Mouse (Mus musculus) left cerebral cortex, adult 9 months (tissue): Measurements from ENCODE around the gene Ophn1.
A peak's percentile ranks its signal among the peaks of the same experiment; 100 is the strongest.

Experiments used
- DNase-seq, 2 experiments: peaks; one replicate each; pipeline ENCODE4 v3.0.0; 2022; ENCODE audit warnings: low spot score in 2 of 2

Gene Ophn1

DNA sequence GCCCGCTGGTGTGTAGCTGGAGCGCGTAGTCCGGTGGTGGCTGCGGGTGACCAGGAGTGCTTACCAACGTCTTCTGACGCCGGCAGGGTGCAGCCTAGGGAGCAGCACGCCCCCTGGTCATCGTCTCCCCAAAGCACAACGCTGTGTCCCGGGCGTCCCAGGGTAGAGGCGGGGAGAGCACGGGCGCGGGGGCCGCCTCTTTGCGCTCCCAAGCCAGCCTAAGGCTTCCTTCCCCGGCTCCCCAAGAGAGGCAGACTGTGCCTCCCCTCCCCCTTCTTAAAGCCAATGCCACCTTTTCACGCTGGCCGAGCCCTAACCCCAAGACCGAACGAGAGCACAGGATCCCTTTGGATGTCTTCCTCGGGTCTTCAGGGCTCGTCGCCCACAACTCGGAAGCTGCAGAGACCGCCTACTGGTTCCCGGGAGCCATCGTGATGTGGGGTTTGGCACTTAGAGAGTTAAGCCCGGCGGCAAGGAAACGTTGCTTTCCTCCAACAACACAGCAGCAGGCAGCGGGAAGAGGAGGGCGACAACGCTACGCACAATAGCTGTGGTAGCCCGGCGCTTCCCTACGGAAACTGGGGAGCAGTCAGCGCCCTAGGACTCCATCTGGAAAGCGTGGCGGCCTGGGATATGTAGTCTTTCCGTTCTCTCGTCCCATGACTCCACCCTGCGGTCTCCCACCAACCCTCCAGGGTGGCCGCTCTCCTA is at the start of gene Ophn1:
Gene Ophn1, minus strand, starts transcription at position 620 of the 711 bp plus-strand sequence.
- DNase-seq = peak; percentile 51 to 76

DNA sequence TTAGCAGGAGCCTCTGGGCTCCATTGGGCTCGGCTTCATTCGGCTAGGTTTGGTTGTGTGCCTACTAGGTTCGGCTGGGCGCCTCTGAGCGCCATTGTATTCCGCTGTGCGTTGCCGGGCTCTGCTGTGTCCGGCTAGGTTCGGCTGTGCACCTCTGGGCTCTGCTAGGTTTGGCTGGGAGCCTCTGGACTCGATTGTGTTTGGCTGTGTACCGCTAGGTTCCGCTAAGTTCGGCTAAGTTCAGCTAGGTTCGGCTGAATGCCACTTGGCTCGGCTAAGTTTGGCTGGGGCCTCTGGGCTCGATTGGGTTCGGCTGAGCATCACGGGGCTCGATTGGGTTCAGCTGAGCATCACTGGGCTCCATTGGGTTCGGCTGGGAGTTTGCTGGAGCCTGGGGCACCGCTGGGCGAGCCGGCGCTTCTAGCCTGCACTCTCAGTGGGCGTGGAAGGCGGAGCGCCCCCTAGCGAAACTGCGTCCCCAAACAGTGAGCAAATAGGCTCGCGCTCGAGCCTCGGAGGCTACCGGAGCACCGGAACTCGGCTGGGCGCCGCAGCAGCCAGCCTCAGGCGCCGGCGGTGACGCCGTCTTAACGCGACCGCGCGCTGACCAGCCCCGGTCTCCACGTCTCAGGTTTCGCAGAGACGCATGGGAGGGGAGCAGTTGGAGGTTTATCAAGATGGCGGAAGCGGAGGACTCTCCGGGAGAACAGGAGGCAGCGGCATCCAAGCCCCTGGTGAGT is 46.9 kb upstream of the Ophn1 start:
- DNase-seq = peak; percentile 86 to 93

DNA sequence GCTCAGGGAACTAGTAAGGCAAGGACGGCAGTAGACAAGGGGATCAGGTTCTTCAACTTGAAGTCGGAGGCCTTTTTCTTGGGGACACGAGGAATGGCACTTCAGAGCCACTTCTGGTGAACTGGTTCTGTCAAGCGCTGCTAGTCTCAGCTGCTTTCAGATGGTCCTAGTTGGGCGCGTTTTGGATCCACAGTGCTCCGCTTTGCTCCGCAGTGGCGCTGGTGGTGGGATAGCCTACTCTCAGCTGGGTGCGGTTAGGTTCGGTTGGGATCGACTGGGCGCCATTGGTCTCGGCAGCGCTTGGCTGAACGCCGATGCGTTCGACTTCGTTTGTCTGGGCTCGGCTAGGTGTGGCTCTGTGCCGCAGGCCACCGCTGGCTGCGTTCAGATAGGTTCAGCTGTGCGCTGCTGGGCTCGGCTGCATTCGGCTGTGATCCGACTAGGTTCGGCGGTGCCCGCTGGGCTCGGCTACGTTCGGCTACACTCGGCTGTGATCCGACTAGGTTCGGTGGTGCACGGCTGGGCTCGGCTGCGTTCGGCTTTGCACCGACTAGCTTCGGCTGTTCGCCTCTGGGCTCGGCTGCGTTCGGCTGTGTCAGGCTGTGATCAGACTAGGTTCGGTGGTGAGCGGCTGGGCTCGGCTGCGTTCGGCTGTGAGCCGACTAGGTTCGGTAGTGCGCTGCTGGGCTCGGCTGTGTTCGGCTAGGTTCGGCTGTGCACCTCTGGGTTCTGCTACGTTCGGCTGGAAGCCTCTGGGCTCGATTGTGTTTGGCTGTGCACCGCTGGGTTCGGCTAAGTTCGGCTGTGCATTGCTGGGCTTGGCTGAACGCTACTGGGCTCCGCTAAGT is 46.1 kb upstream of the Ophn1 start:
- DNase-seq = peak; percentile 98

DNA sequence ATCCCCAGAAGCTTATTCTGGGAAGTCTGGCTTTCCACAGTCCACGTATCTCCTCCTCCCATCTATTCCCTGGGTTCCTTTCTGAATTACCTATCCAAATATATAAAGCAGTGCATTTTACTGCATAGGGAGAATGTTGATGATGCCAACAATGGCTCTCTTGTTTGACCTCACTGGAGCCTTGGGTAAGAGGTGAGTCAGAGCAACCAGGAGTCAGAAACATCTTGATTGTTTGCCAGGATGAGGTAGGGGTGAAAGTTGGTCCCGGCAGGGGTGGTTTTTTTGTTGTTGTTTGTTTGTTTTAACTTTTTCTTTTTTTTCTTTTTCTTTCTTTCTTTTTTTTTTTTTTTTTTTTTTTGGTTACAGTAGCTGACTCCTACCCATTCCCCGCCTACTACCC is 45.3 kb upstream of the Ophn1 start, which contains the start of gene Yipf6:
Gene Yipf6, plus strand, starts transcription at position 216 of the 400 bp plus-strand sequence.
- DNase-seq = no peak

DNA sequence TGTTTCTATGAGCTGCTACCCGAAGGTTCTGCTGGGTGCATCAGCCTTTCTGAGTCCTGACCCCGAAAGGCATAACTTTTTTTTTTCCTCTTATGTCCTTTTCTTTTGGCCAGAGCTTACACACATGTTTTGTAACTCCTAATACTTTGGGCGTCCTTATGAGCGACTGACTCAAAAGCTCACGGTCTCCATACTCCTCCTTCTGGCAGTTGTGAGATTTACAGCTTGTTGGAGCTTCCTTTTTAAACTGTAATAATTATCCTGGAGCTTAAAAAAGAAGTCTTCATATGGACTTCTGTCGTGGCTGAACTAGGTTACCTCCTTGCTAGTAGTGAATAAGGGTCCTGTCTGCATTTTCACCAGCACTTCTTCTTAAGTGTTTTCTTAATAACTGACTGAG is 28.6 kb upstream of the Ophn1 start:
- DNase-seq = peak in 1 of 2 experiments; percentile 33

DNA sequence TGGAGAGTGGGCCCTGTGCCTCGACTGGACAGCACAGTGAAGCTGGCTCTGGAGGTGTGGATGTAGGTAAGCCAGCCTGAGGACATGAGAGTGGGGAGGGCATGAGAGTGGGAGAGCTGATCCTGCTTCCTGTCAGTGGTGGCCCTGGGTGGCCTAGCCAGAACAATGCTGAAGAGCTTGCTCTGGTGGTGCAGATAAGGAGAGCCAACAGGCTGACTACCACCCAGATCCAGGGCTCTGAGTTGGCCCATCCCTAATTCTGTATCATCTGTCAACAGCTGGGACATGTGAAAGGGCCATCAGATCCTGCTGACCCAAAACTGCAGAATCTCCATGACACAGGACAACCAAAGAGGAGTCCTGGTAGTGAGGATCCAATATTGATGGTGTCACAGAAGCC is 18.1 kb upstream of the Ophn1 start:
- DNase-seq = no peak

DNA sequence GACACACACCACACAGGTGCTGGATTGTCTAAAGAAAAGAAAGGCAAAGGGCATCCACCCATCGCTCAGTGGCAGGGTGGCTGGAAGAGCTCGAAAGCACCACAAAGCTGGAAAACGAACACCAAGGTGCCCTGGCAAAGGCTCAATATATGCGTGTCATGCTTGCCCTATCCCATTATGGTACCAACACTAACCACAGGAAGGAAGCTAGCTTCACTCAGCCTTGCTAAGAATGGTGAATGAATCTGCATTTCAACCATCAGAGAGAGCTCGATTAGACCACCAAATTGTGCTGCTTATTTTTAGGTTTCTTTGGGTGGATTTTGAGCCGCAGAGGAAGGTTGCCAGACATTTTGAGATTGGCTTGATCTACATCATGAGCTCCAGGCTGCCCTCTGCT is 13.4 kb upstream of the Ophn1 start:
- DNase-seq = no peak

DNA sequence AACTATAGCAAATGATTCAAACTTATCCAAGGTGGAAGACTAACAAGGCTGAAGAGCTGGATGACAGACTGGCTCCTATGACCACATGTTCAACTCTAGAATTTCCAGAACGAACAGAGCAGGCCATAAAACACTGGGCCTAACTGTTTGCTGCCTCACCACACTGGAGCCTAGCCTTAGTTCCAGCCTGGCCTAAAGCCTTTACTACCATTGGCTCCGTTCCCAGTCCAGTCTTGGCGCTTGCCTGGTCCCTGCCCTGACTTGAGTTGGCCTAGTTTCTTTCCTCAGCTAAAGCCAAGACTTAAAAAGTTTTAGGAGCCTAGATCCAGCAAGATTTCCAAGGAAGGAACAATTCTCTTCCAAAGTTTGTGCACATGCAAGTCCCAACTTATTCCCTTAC is 7.5 kb upstream of the Ophn1 start:
- no peak for DNase-seq

DNA sequence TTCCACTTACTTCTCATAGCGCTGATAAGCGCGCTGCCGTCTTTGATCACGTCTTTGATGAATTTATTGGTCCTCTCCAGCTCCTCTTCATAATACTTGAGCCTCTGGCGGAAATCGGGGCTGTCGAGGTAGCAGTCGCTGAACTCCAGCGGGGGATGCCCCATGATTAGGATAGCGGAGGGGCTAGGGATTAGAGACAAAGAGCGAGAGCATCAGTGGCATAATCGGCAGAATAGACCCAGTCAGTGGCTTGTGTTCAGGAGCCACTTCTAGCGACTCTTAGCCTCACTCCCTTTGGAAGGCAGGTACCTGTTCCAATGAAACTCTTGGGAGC is 786 bp downstream of the Ophn1 start:
- DNase-seq = no peak

DNA sequence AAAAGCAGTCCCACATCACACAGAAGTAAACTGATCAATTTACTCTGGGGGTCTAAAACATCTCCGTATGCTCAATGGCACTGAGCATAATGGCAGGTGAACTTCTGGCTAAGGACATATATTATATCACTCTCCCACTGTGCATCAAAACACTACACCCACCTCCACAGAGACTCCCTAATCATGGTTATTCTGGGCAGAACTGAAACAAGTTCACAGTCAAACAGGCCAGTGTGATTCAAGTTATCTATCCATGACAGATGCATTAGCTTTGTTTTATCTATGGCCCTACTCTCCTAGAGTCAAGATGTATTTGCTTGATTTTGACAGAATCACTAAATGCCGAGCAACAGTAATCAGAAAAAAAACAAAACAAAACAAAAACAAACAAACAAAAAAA is 8.8 kb downstream of the Ophn1 start:
- no peak for DNase-seq

DNA sequence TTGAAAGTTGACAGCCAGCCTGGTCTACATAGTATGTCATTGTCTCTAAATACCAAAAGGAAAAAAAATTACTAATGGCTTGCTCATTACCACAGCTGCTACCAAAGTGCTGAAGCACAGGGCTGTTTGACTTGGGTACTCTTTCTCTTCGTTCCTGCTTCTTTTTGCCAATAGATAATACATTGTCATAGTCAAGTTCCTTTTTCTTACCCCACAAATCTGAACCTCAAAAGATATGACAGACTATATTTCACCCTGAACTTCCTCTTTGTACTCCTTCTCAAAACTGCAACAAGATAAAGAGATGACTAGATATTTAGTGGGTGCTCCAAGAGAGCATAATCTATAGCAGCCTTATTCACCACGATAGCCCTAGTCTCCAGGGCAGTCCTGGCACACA is 9.7 kb downstream of the Ophn1 start:
- DNase-seq = no peak

DNA sequence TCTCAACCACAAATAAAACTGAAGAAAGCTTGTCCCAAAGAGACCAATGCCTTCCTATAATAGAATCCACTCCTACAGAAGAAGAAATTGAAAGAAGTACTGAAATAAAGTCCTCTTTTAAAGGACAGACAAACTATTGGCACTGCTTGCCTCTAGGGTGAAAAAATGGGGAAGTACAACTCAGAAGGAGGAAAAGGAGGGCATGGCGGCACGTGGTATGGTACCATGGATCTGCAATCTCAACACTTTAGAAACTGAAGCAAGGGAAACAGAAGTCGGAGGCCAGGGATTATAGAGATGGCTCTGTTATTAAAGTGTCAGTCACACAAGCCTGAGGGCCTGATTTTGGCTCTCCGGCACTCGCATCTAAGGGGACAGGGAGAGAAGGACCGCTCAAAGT is 10.5 kb downstream of the Ophn1 start:
- DNase-seq = no peak

DNA sequence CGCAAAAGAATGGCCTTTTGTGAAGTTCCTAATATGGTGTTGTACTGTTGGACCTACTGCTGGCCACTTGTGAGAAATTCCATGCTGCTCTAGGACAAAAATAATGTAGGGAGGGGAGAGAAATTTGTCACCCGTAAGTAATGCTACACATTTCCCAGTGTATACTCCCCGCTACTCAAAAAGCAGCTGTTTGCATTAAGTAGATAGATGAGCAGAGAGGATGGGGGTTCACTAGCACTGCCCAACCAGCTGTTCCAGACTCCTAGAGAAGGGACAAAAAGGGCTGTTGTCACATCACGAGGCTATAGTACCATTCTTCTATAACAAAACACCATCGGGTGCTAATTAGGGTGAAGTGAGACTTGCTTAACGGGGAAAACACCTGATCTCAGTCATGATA is 15.7 kb downstream of the Ophn1 start:
- no peak for DNase-seq

DNA sequence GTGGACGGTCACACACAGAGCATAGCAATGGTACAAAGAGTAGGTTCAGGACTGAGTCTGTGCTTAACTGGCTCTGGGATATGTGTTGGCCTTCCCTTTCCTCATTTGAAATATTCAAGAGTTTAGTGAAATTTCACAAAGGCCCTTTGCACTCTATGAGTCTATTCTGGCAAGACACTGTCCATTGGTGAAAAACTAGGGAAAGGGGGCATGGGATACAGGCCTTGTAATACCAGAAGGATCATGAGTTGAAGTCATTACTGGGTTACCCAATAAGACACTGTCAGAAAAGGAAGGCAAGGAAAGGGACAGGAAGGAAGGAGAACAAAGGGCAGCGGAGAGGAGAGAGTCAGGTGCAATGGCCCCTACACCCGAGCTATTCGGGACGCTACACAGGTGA is 16.7 kb downstream of the Ophn1 start:
- no peak for DNase-seq

DNA sequence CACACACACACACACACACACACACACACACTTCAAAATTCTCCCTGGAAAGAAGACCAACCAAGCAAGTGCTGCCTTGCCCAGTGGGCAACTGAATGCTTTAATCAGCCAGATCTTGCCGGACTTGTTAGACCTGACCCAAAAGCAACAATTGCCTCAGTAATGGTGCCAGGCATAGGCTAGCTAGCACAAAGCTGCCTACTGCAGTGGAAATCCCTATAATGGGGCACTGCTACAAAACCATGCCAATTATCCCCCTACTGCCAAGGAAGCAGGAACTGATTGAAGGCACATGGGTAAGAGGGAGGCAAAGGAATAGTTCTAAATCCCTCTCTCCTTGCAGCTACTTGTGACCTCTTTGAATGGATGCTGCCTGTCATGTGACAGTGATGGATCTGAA is 18.8 kb downstream of the Ophn1 start:
- DNase-seq = no peak

DNA sequence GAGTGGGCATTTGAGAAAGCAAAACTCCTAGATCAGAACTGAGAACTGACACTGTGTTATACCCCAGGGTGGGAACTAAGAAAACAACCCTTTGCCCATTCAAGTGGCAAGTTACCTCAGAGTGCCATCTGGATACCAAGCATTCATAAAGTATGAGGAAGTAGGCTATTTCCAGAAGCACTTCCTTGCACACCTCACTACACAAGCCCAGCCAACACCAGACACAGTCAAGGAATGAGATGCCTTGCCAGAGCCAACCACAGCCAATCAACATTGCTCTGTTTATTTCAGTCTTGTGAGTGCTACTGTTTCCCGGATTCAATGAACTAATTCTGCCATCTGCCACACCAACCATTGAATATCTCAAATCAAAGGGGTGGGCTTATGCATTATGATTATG is 20.3 kb downstream of the Ophn1 start:
- no peak for DNase-seq

DNA sequence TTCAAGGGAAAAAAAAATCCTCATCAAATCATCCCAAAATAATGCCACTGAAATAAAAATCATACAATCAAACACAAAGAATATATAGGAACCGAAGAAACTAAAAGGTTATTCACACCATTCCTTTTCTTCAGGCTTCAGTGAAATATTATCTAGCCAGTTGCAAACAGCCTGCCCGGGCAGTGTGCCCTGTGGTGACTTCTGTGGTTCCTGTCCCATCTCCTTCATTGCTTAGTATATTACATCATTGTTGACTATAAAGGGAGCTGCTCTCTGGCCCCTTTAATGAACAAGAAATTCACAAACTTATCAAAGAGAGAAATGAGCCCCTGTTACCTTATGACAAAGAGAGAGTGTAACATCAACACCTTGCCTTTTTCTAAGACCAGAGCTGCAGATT is 21.1 kb downstream of the Ophn1 start:
- DNase-seq = no peak

DNA sequence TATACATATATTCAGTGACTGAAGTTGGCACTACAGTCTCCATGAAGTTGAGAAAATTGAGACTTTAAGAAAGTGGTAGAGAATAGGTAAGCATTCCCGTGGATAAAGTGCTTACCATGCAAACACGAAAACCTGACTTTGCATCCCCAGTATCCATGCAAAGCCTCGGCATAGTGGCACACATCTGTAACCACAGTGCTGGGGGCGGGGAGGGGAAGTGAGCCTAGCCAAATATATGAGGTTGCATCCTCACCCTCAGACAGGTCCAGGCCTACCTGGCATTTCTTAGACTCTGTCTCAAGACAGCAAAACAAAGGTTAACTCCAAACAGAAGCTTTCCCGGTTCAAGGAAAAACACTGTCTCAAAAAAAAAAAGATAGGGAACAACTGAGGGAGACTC is 21.7 kb downstream of the Ophn1 start:
- DNase-seq = no peak

DNA sequence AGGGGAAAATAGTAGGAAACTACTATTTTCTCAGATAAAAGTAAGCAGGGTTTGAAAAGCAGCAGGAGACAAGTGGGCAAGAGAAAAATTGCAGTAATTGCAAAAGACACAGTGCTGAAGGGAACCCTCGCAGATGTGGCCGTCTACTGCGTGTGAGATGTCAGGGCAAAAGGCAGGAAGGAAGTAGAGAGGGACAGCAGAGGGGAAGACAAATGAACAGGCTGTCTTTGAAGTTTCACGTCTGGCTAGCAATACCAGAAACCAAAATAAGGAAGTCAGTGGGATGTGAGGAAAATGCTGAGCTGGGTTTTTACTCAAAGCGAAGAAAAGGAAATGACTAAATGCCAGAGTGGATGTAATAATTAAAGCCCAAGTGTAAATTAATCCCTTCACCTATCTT is 30.7 kb downstream of the Ophn1 start:
- no peak for DNase-seq

DNA sequence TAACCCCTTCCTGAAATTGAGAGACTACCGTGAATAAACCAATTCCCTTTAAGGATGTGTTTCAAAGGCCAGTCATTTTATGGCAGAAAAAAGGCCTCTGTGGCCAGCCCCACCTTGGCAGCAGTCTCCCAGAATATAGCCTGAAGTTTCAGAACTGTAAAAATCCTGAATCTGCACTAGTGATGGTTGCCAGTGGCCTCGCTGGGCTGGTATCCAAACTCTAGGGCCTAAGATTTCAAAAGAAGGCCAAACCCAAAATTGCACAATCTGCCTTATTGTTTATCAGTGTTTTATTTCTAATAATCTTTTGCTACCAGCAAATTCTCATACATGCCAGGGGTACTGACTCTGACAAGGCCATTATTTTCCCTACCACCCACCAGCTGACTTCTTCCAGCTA is 34.8 kb downstream of the Ophn1 start:
- DNase-seq = no peak

DNA sequence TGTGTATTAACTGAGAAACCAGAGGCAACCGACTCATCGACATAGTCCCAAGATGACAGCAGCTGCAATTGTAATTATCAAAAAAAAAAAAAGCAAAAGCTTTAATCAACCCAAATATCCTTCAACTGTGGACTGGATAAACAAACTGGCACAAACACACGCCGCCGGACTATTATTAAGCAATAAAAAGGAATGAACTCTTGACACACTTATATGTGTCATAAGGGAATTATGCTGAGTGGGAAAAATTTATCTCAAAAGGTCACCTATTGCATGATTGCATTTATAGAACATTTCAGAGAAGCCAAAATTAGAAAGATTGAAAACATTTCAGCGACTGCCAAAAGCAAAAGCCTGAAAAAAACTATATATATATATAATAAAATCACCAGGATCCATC is 40.0 kb downstream of the Ophn1 start:
- DNase-seq = no peak

DNA sequence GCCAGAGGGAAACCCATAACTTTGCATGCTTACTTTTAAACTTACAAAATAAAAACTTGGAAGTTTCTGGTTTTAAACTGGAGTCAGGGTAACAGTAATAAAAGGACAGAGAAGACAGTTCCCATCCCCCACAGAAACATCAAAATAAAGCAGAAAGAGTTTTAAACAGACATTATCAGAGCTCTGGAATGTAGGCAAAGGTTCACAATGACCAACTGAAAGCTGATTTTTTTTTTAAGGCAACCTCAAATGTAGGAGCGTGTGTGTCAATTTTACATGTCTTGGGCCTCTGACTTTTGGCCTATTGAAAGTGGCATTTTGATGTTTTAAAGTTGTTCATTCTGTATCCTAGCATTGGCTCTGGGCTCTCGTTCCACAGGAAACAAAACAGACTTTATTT is 49.2 kb downstream of the Ophn1 start:
- DNase-seq = no peak

DNA sequence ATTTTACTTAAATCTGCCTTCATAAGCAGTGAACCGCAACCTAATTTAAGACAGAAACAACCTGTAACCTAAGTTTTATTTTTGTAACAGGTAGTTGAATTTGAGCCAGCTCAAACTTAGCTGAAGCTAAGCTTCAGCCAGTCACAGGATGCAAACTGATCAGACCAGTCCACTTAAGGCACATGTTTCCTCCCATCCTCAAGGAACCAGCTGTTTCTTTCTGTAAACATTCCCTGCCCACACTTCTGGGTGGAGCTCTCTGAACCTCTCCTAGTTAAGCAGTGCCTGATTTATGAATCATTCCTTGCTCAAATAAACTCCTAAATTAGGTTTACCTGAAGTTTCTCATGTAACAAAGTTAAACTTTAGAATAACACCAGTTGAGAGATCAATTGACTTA is 54.8 kb downstream of the Ophn1 start:
- DNase-seq = no peak
